Mouse (Mus musculus) forebrain, embryonic 14.5 days (tissue): Measurements from ENCODE around the gene Zscan12. TPM values are rescaled to one million over a fixed set of nuclear protein-coding genes. Genes with fewer than 3 reads are reported as not detected.

Experiments used
- ATAC-seq: fragments of 200-750 bp; cut with Nextera tagmentation; 2 replicates; pipeline ENCODE4 v1.8.0; 2017; ENCODE audit warnings: mild to moderate bottlenecking, moderate library complexity
- DNase-seq: peaks from one replicate; pipeline ENCODE4 v3.0.0-alpha.2; 2015; ENCODE audit warnings: low spot score
- H3K27ac ChIP-seq: fragments of 300-500 bp; sonication (generic); 2 replicates; pipeline ENCODE4 v1.5.1; 2014; ENCODE audit warnings: low read depth, mild to moderate bottlenecking, control low read depth, low read length, moderate library complexity
- H3K27me3 ChIP-seq: fragments of 300-500 bp; sonication (generic); replicated peaks from 2 replicates; pipeline ENCODE4 v1.6.1; 2014; ENCODE audit warnings: low read length, control low read depth, mixed read lengths; ENCODE audit not compliant: control insufficient read depth, insufficient read depth
- H3K36me3 ChIP-seq: fragments of 300-500 bp; sonication (generic); 2 replicates; pipeline ENCODE4 v1.6.1; 2014; ENCODE audit warnings: low read length, control low read depth; ENCODE audit not compliant: control insufficient read depth, insufficient read depth
- H3K4me1 ChIP-seq: fragments of 300-500 bp; sonication (generic); 2 replicates; pipeline ENCODE4 v1.6.1; 2014; ENCODE audit warnings: antibody characterized with exemption, low read length, control low read depth; ENCODE audit not compliant: control insufficient read depth, insufficient read depth
- H3K4me2 ChIP-seq: fragments of 300-500 bp; sonication (generic); 2 replicates; pipeline ENCODE4 v1.6.1; 2014; ENCODE audit warnings: mild to moderate bottlenecking, control low read depth, low read length
- H3K4me3 ChIP-seq: fragments of 300-500 bp; sonication (generic); 2 replicates; pipeline ENCODE4 v1.5.1; 2014; ENCODE audit warnings: low read depth, low read length, control low read depth
- H3K9ac ChIP-seq: fragments of 300-500 bp; sonication (generic); 2 replicates; pipeline ENCODE4 v1.6.1; 2014; ENCODE audit warnings: mild to moderate bottlenecking, low read length, control low read depth, moderate library complexity
- H3K9me3 ChIP-seq: fragments of 300-500 bp; sonication (generic); replicated peaks from 2 replicates; pipeline ENCODE4 v1.6.1; 2016; ENCODE audit warnings: low read length, control low read depth, mixed read lengths; ENCODE audit not compliant: control insufficient read depth
- WGBS: fragments of 180-500 bp; shearing (Covaris S2); extraction: QIAGEN DNeasy Blood & Tissue Kit; methylation state at CpG from one replicate; pipeline ENCODE4 v1.1.7; 2014; 5-methylcytosine and 5-hydroxymethylcytosine counted together
- polyA plus RNA-seq: library from polyadenylated mRNA; unstranded; fragments of >200 nt; fragmentation: Nextera tagmentation; extraction: Ambion mirVana; gene quantifications from 2 replicates; pipeline ENCODE4 v1.2.1, GENCODE M21; 2014

The Zscan12 gene
- polyA plus RNA-seq, 1 experiment from 2014 or later, result 15.0 TPM

- Histone ChIP-seq H3K27me3 (no peaks in the 10 kb centered on the region), H3K9me3 (no peaks in the 10 kb centered on the region), H3K4me3 (peak overlapping the region; percentile 26), H3K4me1 (peaks cover 3% of the 10 kb centered on the region; the same call in 1 of the 2 replicates), H3K36me3 (no peaks in the 10 kb centered on the region), H3K4me2 (peak overlapping the region; percentile 47), H3K27ac (no peak overlapping the region), H3K9ac (peak overlapping the region; percentile 40; the same call in 1 of the 2 replicates)
- DNase-seq, result peak; percentile 92
- peak; percentile 76 for ATAC-seq
- WGBS, result under 1% methylated on average over 24 of the region's 24 CpGs
Observed at GRCm38 (mm10) chr13:21326657-21327211, 35.9 kb upstream of the Zscan12 start.

DNA sequence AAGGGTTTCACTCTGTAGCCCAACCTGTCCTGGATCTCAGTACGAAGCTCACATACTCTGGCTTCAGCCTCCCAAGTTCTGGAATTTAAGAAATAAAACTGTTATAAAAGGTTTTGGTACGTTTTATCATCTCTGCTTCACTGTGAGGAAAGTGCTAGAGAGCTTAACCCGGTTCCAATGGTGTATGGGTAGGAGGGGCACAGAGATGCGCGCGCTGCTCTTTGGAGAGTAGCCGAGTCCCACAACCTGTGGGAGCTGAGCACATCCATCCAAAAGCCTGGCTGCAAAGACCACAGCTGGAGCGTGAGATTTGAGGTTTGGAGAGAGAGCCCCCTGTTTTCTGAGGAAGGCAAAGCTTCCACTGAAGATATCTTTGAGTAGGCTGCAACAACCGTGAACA, 35.2 kb upstream of the Zscan12 start:
- peak overlapping the region; percentile 26 for H3K4me3 ChIP-seq
- WGBS, result 1% methylated on average over 9 of the region's 9 CpGs
- peak; percentile 65; the same call in 1 of the 2 replicates for ATAC-seq
- H3K9me3 ChIP-seq, result no peaks in the 10 kb centered on the region
- no peaks in the 10 kb centered on the region for H3K36me3 ChIP-seq
- peak overlapping the region; percentile 47 for H3K4me2 ChIP-seq
- H3K4me1 ChIP-seq, result no peaks in the 10 kb centered on the region
- H3K27ac ChIP-seq, result no peak overlapping the region
- DNase-seq, result peak; percentile 37
- H3K9ac ChIP-seq, result peak overlapping the region; percentile 40; the same call in 1 of the 2 replicates
- no peaks in the 10 kb centered on the region for H3K27me3 ChIP-seq

DNA sequence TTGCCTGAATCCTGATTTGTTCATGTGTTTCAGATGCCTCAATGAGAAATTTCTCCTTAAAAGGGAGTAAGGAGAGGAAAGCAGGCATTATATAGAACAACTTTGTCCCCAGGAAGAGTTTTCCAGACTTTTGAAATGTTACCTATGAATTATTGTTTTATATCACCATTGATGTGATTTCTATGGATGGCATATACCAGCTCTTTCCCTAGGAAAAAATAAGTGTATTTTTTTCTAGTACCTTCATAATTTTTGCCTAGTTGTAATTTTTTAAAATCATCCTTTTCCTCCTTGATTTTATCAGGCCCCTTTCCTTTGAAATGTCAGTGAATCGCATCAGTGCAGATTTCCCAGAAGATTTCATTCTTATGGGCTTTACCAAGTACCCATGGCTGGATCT, 16.0 kb upstream of the Zscan12 start, which contains the start of gene Olfr1367:
Gene Olfr1367, plus strand, starts transcription at position 301 of the 400 bp plus-strand sequence.
- ATAC-seq (no peak), DNase-seq (no peak)
- Histone ChIP-seq H3K9me3 (no peaks in the 10 kb centered on the region), H3K4me3 (no peak within 1 kb of the TSS), H3K27ac (no peak within 1 kb of the TSS), H3K4me2 (no peak within 1 kb of the TSS), H3K36me3 (no peaks in the 10 kb centered on the region), H3K27me3 (no peaks in the 10 kb centered on the region), H3K9ac (no peak within 1 kb of the TSS), H3K4me1 (no peaks in the 10 kb centered on the region)
- WGBS, result 88% methylated on average over 1 of the region's 1 CpGs

DNA sequence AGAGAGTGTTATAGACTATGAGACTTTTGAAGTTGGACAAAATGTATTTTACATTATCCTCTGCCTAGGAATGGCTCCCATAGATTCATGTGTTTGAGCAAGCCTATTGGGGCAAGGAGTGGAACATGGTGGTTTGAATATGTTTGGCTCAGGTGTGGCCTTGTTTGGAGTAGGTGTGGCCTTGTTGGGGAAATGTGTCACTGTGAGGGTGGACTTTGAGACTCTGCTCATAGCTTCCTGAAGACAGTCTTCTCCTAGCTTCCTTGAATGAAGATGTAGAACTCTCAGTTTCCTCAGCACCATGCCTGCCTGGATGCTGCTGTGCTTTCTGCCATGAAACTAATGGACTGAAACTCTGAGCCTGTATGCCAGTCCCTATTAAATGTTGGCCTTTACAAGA, 12.0 kb upstream of the Zscan12 start:
- Histone ChIP-seq H3K36me3 (no peaks in the 10 kb centered on the region), H3K27me3 (no peaks in the 10 kb centered on the region), H3K4me1 (no peaks in the 10 kb centered on the region), H3K4me3 (no peak overlapping the region), H3K9ac (no peak overlapping the region), H3K27ac (no peak overlapping the region), H3K9me3 (no peaks in the 10 kb centered on the region), H3K4me2 (no peak overlapping the region)
- DNase-seq (no peak), ATAC-seq (no peak)

GRCm38 (mm10) chr13:21363719-21364118, 1.1 kb downstream of the Zscan12 start:
- H3K4me2 ChIP-seq, result peak overlapping the region; percentile 62
- H3K4me3 ChIP-seq, result peak overlapping the region; percentile 66; the same call in 1 of the 2 replicates
- 63% methylated on average over 12 of the region's 12 CpGs for WGBS
- ATAC-seq (no peak), DNase-seq (no peak)
- H3K36me3 ChIP-seq, result peaks cover 7% of the 10 kb centered on the region
- H3K9ac ChIP-seq, result peak overlapping the region; percentile 85
- no peak overlapping the region for H3K27ac ChIP-seq
- H3K9me3 ChIP-seq, result no peaks in the 10 kb centered on the region
- no peaks in the 10 kb centered on the region for H3K27me3 ChIP-seq
- peaks cover 18% of the 10 kb centered on the region for H3K4me1 ChIP-seq

GRCm38 (mm10) chr13:21366635-21367034, 4.0 kb downstream of the Zscan12 start:
- no peak overlapping the region for H3K27ac ChIP-seq
- WGBS, result 78% methylated on average over 6 of the region's 6 CpGs
- H3K4me3 ChIP-seq, result no peak overlapping the region
- no peaks in the 10 kb centered on the region for H3K27me3 ChIP-seq
- H3K4me2 ChIP-seq, result no peak overlapping the region
- no peak for ATAC-seq
- H3K4me1 ChIP-seq, result peaks cover 18% of the 10 kb centered on the region
- peaks cover 35% of the 10 kb centered on the region for H3K36me3 ChIP-seq
- no peak for DNase-seq
- no peaks in the 10 kb centered on the region for H3K9me3 ChIP-seq
- no peak overlapping the region for H3K9ac ChIP-seq

DNA sequence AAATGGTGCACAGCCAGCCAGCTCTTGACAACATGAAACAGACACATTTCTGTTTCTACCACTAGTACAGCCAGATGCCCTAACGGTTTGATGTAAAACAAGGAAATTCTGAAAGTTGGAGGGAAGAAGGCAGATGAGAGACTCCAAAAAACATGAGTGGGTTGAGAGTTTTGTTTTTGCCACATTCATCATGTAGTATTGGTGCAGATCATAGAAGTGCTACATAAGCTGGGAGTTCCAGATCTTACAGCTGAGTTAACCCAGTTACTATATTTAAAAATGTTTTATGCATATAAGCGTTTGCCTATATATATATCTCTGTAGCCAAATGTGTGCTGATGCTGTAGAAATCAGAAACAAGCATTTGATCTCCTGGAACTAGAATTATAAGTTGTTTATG, 10.1 kb downstream of the Zscan12 start:
- ATAC-seq, result no peak
- H3K4me1 ChIP-seq, result no peaks in the 10 kb centered on the region
- 93% methylated on average over 2 of the region's 2 CpGs for WGBS
- no peaks in the 10 kb centered on the region for H3K27me3 ChIP-seq
- no peak overlapping the region for H3K4me2 ChIP-seq
- no peak overlapping the region for H3K9ac ChIP-seq
- H3K4me3 ChIP-seq, result no peak overlapping the region
- H3K9me3 ChIP-seq, result no peaks in the 10 kb centered on the region
- DNase-seq, result no peak
- H3K36me3 ChIP-seq, result peaks cover 34% of the 10 kb centered on the region
- no peak overlapping the region for H3K27ac ChIP-seq

DNA sequence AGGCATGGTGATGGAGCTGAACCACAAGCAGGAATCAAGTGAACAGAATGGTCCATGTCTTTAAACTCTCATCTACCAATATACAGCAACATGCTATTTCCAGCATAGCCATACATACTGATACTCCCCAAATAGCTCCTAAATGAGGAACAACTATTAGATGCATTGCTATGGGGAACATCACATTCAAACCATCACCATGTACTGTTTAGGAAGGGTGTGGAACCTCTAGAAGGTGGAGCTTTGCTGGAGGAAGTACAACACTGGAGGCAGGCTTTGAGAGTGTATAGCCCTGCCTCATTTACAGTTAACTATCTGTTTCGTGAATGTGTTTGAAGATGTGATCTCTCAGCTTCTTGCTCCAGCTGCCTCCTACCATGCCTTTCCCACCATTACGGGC, 15.2 kb downstream of the Zscan12 start:
- no peak overlapping the region for H3K4me3 ChIP-seq
- no peak for ATAC-seq

GRCm38 (mm10) chr13:21395211-21395610, 32.6 kb downstream of the Zscan12 start:
- Histone ChIP-seq H3K9ac (no peak overlapping the region), H3K4me1 (no peaks in the 10 kb centered on the region), H3K4me3 (no peak overlapping the region), H3K36me3 (peaks cover 66% of the 10 kb centered on the region), H3K9me3 (no peaks in the 10 kb centered on the region), H3K27ac (no peak overlapping the region), H3K4me2 (no peak overlapping the region), H3K27me3 (no peaks in the 10 kb centered on the region)
- DNase-seq (no peak), ATAC-seq (no peak)
- WGBS, result 92% methylated on average over 1 of the region's 1 CpGs

More for the DNA sequence above, 15.2 kb downstream of the Zscan12 start:
- Histone ChIP-seq H3K4me1 (no peaks in the 10 kb centered on the region), H3K9ac (no peak overlapping the region), H3K27me3 (no peaks in the 10 kb centered on the region), H3K36me3 (no peaks in the 10 kb centered on the region), H3K9me3 (no peaks in the 10 kb centered on the region), H3K27ac (no peak overlapping the region), H3K4me2 (no peak overlapping the region)
- WGBS, result 87% methylated on average over 2 of the region's 2 CpGs
- DNase-seq, result no peak
